Mouse (Mus musculus): ENCODE data around the gene Tmem253.

The Tmem253 gene

GRCm38 (mm10) chr14:51997483-51997882, 18.0 kb upstream of the Tmem253 start:
- peaks cover 41% of the 10 kb centered on the region for H3K4me1 ChIP-seq (replicated peaks; ENCODE audit: low read depth, low read length)
- H3K4me3 ChIP-seq (replicated peaks; ENCODE audit: low read length): peak overlapping the region; percentile 70
- H3K9me3 ChIP-seq (ENCODE audit: low read length): no peaks in the 10 kb centered on the region
- TF ChIP-seq POU5F1 (IDR thresholded peaks at IDR 0.05; ENCODE audit: borderline replicate concordance, low read length) (no peak), CTCF (conservative IDR thresholded peaks at IDR 0.05; ENCODE audit: low read length) (no peak), NANOG (IDR thresholded peaks at IDR 0.05; ENCODE audit: borderline replicate concordance, low read length) (no peak)
- H3K36me3 ChIP-seq (ENCODE audit: insufficient read depth, low read length): peaks cover 7% of the 10 kb centered on the region
- peaks cover 29% of the 10 kb centered on the region for H3K27me3 ChIP-seq (ENCODE audit: insufficient read depth, low read length)

GRCm38 (mm10) chr14:52003981-52004495, 11.4 kb upstream of the Tmem253 start:
- Histone ChIP-seq H3K4me1 (replicated peaks; ENCODE audit: low read depth, low read length) (peaks cover 52% of the 10 kb centered on the region), H3K27me3 (ENCODE audit: insufficient read depth, low read length) (no peaks in the 10 kb centered on the region), H3K36me3 (ENCODE audit: insufficient read depth, low read length) (peaks cover 68% of the 10 kb centered on the region), H3K9me3 (ENCODE audit: low read length) (no peaks in the 10 kb centered on the region), H3K4me3 (replicated peaks; ENCODE audit: low read length) (no peak overlapping the region; the same call in 1 of the 2 replicates)
- TF ChIP-seq POU5F1 (IDR thresholded peaks at IDR 0.05; ENCODE audit: borderline replicate concordance, low read length) (no peak), CTCF (conservative IDR thresholded peaks at IDR 0.05; ENCODE audit: low read length) (no peak), NANOG (IDR thresholded peaks at IDR 0.05; ENCODE audit: borderline replicate concordance, low read length) (no peak)

- H3K27me3 ChIP-seq (ENCODE audit: insufficient read depth, low read length): no peaks in the 10 kb centered on the region
- peaks cover 63% of the 10 kb centered on the region for H3K4me1 ChIP-seq (replicated peaks; ENCODE audit: low read depth, low read length)
- TF ChIP-seq POU5F1 (IDR thresholded peaks at IDR 0.05; ENCODE audit: borderline replicate concordance, low read length) (no peak), CTCF (conservative IDR thresholded peaks at IDR 0.05; ENCODE audit: low read length) (no peak), NANOG (IDR thresholded peaks at IDR 0.05; ENCODE audit: borderline replicate concordance, low read length) (no peak)
- H3K4me3 ChIP-seq (replicated peaks; ENCODE audit: low read length): no peak overlapping the region
- H3K36me3 ChIP-seq (ENCODE audit: insufficient read depth, low read length): peaks cover 76% of the 10 kb centered on the region
- H3K9me3 ChIP-seq (ENCODE audit: low read length): no peaks in the 10 kb centered on the region
These were observed 10.3 kb upstream of the Tmem253 start for GRCm38 (mm10) chr14:52005141-52005540.

GRCm38 (mm10) chr14:52005616-52006015, 9.8 kb upstream of the Tmem253 start:
- TF ChIP-seq POU5F1 (IDR thresholded peaks at IDR 0.05; ENCODE audit: borderline replicate concordance, low read length): no peak
- Histone ChIP-seq H3K4me1 (replicated peaks; ENCODE audit: low read depth, low read length) (peaks cover 64% of the 10 kb centered on the region), H3K4me3 (replicated peaks; ENCODE audit: low read length) (no peak overlapping the region), H3K27me3 (ENCODE audit: insufficient read depth, low read length) (no peaks in the 10 kb centered on the region), H3K36me3 (ENCODE audit: insufficient read depth, low read length) (peaks cover 76% of the 10 kb centered on the region), H3K9me3 (ENCODE audit: low read length) (no peaks in the 10 kb centered on the region)

GRCm38 (mm10) chr14:52006241-52006640, 9.2 kb upstream of the Tmem253 start:
- Histone ChIP-seq H3K27me3 (ENCODE audit: insufficient read depth, low read length) (no peaks in the 10 kb centered on the region), H3K4me1 (replicated peaks; ENCODE audit: low read depth, low read length) (peaks cover 69% of the 10 kb centered on the region), H3K36me3 (ENCODE audit: insufficient read depth, low read length) (peaks cover 76% of the 10 kb centered on the region), H3K9me3 (ENCODE audit: low read length) (no peaks in the 10 kb centered on the region), H3K4me3 (replicated peaks; ENCODE audit: low read length) (peak overlapping the region; percentile 66)
- TF ChIP-seq POU5F1 (IDR thresholded peaks at IDR 0.05; ENCODE audit: borderline replicate concordance, low read length) (no peak), NANOG (IDR thresholded peaks at IDR 0.05; ENCODE audit: borderline replicate concordance, low read length) (no peak), CTCF (conservative IDR thresholded peaks at IDR 0.05; ENCODE audit: low read length) (peak; percentile 46)

GRCm38 (mm10) chr14:52006771-52007170, 8.7 kb upstream of the Tmem253 start:
- peak overlapping the region; percentile 66 for H3K4me3 ChIP-seq (replicated peaks; ENCODE audit: low read length)
- no peaks in the 10 kb centered on the region for H3K27me3 ChIP-seq (ENCODE audit: insufficient read depth, low read length)
- H3K9me3 ChIP-seq (ENCODE audit: low read length): no peaks in the 10 kb centered on the region
- H3K36me3 ChIP-seq (ENCODE audit: insufficient read depth, low read length): peaks cover 76% of the 10 kb centered on the region
- TF ChIP-seq CTCF (conservative IDR thresholded peaks at IDR 0.05; ENCODE audit: low read length) (no peak), POU5F1 (IDR thresholded peaks at IDR 0.05; ENCODE audit: borderline replicate concordance, low read length) (no peak), NANOG (IDR thresholded peaks at IDR 0.05; ENCODE audit: borderline replicate concordance, low read length) (no peak)
- peaks cover 74% of the 10 kb centered on the region for H3K4me1 ChIP-seq (replicated peaks; ENCODE audit: low read depth, low read length)

- TF ChIP-seq POU5F1 (IDR thresholded peaks at IDR 0.05; ENCODE audit: borderline replicate concordance, low read length) (no peak), CTCF (conservative IDR thresholded peaks at IDR 0.05; ENCODE audit: low read length) (peak; percentile 98)
- Histone ChIP-seq H3K4me3 (replicated peaks; ENCODE audit: low read length) (peak overlapping the region; percentile 78), H3K4me1 (replicated peaks; ENCODE audit: low read depth, low read length) (peaks cover 89% of the 10 kb centered on the region), H3K27me3 (ENCODE audit: insufficient read depth, low read length) (no peaks in the 10 kb centered on the region), H3K9me3 (ENCODE audit: low read length) (no peaks in the 10 kb centered on the region), H3K36me3 (ENCODE audit: insufficient read depth, low read length) (peaks cover 71% of the 10 kb centered on the region)
These were observed 6.9 kb upstream of the Tmem253 start for GRCm38 (mm10) chr14:52008321-52009203.

GRCm38 (mm10) chr14:52009361-52009760, 6.1 kb upstream of the Tmem253 start:
- Histone ChIP-seq H3K36me3 (ENCODE audit: insufficient read depth, low read length) (peaks cover 63% of the 10 kb centered on the region), H3K4me3 (replicated peaks; ENCODE audit: low read length) (peak overlapping the region; percentile 78), H3K27me3 (ENCODE audit: insufficient read depth, low read length) (no peaks in the 10 kb centered on the region), H3K4me1 (replicated peaks; ENCODE audit: low read depth, low read length) (peaks cover 83% of the 10 kb centered on the region), H3K9me3 (ENCODE audit: low read length) (no peaks in the 10 kb centered on the region)
- no peak for TF ChIP-seq NANOG (IDR thresholded peaks at IDR 0.05; ENCODE audit: borderline replicate concordance, low read length)
- no peak for TF ChIP-seq CTCF (conservative IDR thresholded peaks at IDR 0.05; ENCODE audit: low read length)
